Mouse (Mus musculus) MEL (cell line): ENCODE results near the gene Plxnc1. TPM values are rescaled to one million over a fixed set of nuclear protein-coding genes. Genes with fewer than 3 reads are reported as not detected.

Experiments used
- DNase-seq: peaks from one replicate; pipeline ENCODE4 v3.0.0; 2011; ENCODE audit warnings: low read depth, low spot score
- H3K27ac ChIP-seq: 2 replicates; pipeline ENCODE4 v1.5.1; 2012; ENCODE audit warnings: low read depth, mild to moderate bottlenecking, control low read depth, low read length, moderate library complexity; ENCODE audit not compliant: control insufficient read depth
- H3K27me3 ChIP-seq, 2 experiments: fragments of 150-350 bp in 1 of 2; sonication (generic) in 1 of 2; 2 replicates each; pipeline ENCODE4 v1.6.1; 2012; ENCODE audit warnings: low read length in 2 of 2, mild to moderate bottlenecking in 2 of 2, improper control_type of control experiment in 1 of 2, moderate library complexity in 1 of 2; ENCODE audit not compliant: insufficient read depth in 2 of 2, control insufficient read depth in 1 of 2
- H3K36me3 ChIP-seq, 2 experiments: 2 replicates each; pipeline ENCODE4 v1.6.1; 2012 to 2014; ENCODE audit warnings: low read length in 2 of 2, improper control_type of control experiment in 1 of 2, inconsistent platforms in 1 of 2, mild to moderate bottlenecking in 1 of 2; ENCODE audit not compliant: insufficient read depth in 2 of 2, control insufficient read depth in 1 of 2
- H3K4me1 ChIP-seq, 2 experiments: fragments of 150-350 bp in 1 of 2; sonication (generic) in 1 of 2; 2 replicates each; pipeline ENCODE4 v1.6.1; 2012; ENCODE audit warnings: low read length in 2 of 2, improper control_type of control experiment in 1 of 2, mild to moderate bottlenecking in 1 of 2; ENCODE audit not compliant: insufficient read depth in 2 of 2, control insufficient read depth in 1 of 2
- H3K4me3 ChIP-seq, 2 experiments: fragments of 150-350 bp in 1 of 2; sonication (generic) in 1 of 2; 2 replicates each; pipeline ENCODE4 v1.5.1; 2012; ENCODE audit warnings: low read depth in 2 of 2, low read length in 2 of 2, mild to moderate bottlenecking in 2 of 2, moderate library complexity in 2 of 2, control low read depth in 1 of 2, improper control_type of control experiment in 1 of 2; ENCODE audit not compliant: control insufficient read depth in 1 of 2, insufficient read depth in 1 of 2
- H3K79me2 ChIP-seq: 2 replicates; pipeline ENCODE4 v1.6.1; 2012; ENCODE audit warnings: mild to moderate bottlenecking, low read length, moderate library complexity; ENCODE audit not compliant: control insufficient read depth, poor library complexity, insufficient read depth
- H3K9ac ChIP-seq: 2 replicates; pipeline ENCODE4 v1.6.1; 2012; ENCODE audit warnings: low read depth, mild to moderate bottlenecking, control low read depth, low read length, moderate library complexity; ENCODE audit not compliant: control insufficient read depth, poor library complexity, severe bottlenecking
- H3K9me3 ChIP-seq: fragments of 150-350 bp; sonication (generic); replicated peaks from 2 replicates; pipeline ENCODE4 v1.6.1; 2012; ENCODE audit warnings: mild to moderate bottlenecking, low read length, improper control_type of control experiment, moderate library complexity; ENCODE audit not compliant: insufficient read depth
- BHLHE40 ChIP-seq: IDR thresholded peaks from 2 replicates; pipeline ENCODE4 v1.6.1; 2012; ENCODE audit warnings: low read depth, mild to moderate bottlenecking, inconsistent platforms, low read length, improper control_type of control experiment, borderline replicate concordance
- CHD1 ChIP-seq: IDR thresholded peaks from 2 replicates; pipeline ENCODE4 v1.6.1; 2012; ENCODE audit warnings: low read depth, mild to moderate bottlenecking, inconsistent platforms, low read length, improper control_type of control experiment
- CTCF ChIP-seq, 3 experiments: IDR thresholded peaks in 2 of 3; conservative IDR thresholded peaks in 1 of 3; 2 replicates each; pipeline ENCODE4 v1.5.1; 2011 to 2012; ENCODE audit warnings: low read length in 3 of 3, low read depth in 2 of 3, mild to moderate bottlenecking in 2 of 3, improper control_type of control experiment in 1 of 3, inconsistent platforms in 1 of 3, mixed read lengths in 1 of 3, moderate library complexity in 1 of 3; ENCODE audit not compliant: control insufficient read depth in 1 of 3, insufficient read depth in 1 of 3, poor library complexity in 1 of 3, severe bottlenecking in 1 of 3
- EP300 ChIP-seq, 2 experiments: IDR thresholded peaks; 2 replicates each; pipeline ENCODE4 v1.6.1; 2011; ENCODE audit warnings: improper control_type of control experiment in 2 of 2, low read length in 2 of 2, low read depth in 1 of 2, mild to moderate bottlenecking in 1 of 2
- ETS1 ChIP-seq: IDR thresholded peaks from 2 replicates; pipeline ENCODE4 v1.6.1; 2012; ENCODE audit warnings: low read depth, mild to moderate bottlenecking, inconsistent platforms, low read length, improper control_type of control experiment, moderate library complexity
- GATA1 ChIP-seq: IDR thresholded peaks from 2 replicates; pipeline ENCODE4 v1.6.1; 2011; ENCODE audit warnings: low read depth, low read length, improper control_type of control experiment
- HCFC1 ChIP-seq: IDR thresholded peaks from 2 replicates; pipeline ENCODE4 v1.6.1; 2012; ENCODE audit warnings: low read depth, mild to moderate bottlenecking, inconsistent platforms, low read length, improper control_type of control experiment, moderate library complexity
- MAFK ChIP-seq: IDR thresholded peaks from 2 replicates; pipeline ENCODE4 v1.6.1; 2011; ENCODE audit warnings: low read depth, mild to moderate bottlenecking, low read length, improper control_type of control experiment, borderline replicate concordance
- MAZ ChIP-seq: IDR thresholded peaks from 2 replicates; pipeline ENCODE4 v1.6.1; 2012; ENCODE audit warnings: low read depth, mild to moderate bottlenecking, inconsistent platforms, low read length, improper control_type of control experiment
- MXI1 ChIP-seq: IDR thresholded peaks from 2 replicates; pipeline ENCODE4 v1.6.1; 2011; ENCODE audit warnings: mild to moderate bottlenecking, low read depth, low read length, improper control_type of control experiment
- NELFE ChIP-seq: IDR thresholded peaks from 2 replicates; pipeline ENCODE4 v1.6.1; 2011; ENCODE audit warnings: low read depth, low read length, improper control_type of control experiment
- NRF1 ChIP-seq: IDR thresholded peaks from 2 replicates; pipeline ENCODE4 v1.6.1; 2014; ENCODE audit warnings: low read depth, mild to moderate bottlenecking, inconsistent platforms, low read length, improper control_type of control experiment, moderate library complexity; ENCODE audit not compliant: poor library complexity, insufficient read depth, severe bottlenecking
- POLR2A ChIP-seq, 2 experiments: IDR thresholded peaks; 2 replicates each; pipeline ENCODE4 v1.6.1; 2011 to 2012; ENCODE audit warnings: low read length in 2 of 2, mild to moderate bottlenecking in 2 of 2, control low read depth in 1 of 2, improper control_type of control experiment in 1 of 2, low read depth in 1 of 2, moderate library complexity in 1 of 2; ENCODE audit not compliant: control insufficient read depth in 1 of 2, insufficient read depth in 1 of 2, poor library complexity in 1 of 2
- POLR2AphosphoS5 ChIP-seq: IDR thresholded peaks from 2 replicates; pipeline ENCODE4 v1.6.1; 2012; ENCODE audit warnings: low read depth, borderline replicate concordance, mild to moderate bottlenecking, inconsistent platforms, low read length, moderate library complexity, mixed read lengths
- RCOR1 ChIP-seq: IDR thresholded peaks from 2 replicates; pipeline ENCODE4 v1.6.1; 2012; ENCODE audit warnings: low read depth, mild to moderate bottlenecking, inconsistent platforms, low read length, improper control_type of control experiment
- SIN3A ChIP-seq: IDR thresholded peaks from 2 replicates; pipeline ENCODE4 v1.6.1; 2012; ENCODE audit warnings: low read length, improper control_type of control experiment, inconsistent platforms
- TAL1 ChIP-seq: IDR thresholded peaks from 2 replicates; pipeline ENCODE4 v1.6.1; 2012; ENCODE audit warnings: mild to moderate bottlenecking, inconsistent platforms, low read length, moderate library complexity, mixed read lengths
- TBP ChIP-seq: IDR thresholded peaks from 2 replicates; pipeline ENCODE4 v1.8.0; 2011; ENCODE audit warnings: low read depth, low read length, improper control_type of control experiment
- TCF12 ChIP-seq: IDR thresholded peaks from 2 replicates; pipeline ENCODE4 v1.6.1; 2014; ENCODE audit warnings: low read depth, mild to moderate bottlenecking, inconsistent platforms, low read length, improper control_type of control experiment, moderate library complexity
- USF2 ChIP-seq, 2 experiments: IDR thresholded peaks; 2 replicates each; pipeline ENCODE4 v1.6.1; 2011 to 2012; ENCODE audit warnings: improper control_type of control experiment in 2 of 2, low read length in 2 of 2, borderline replicate concordance in 1 of 2, inconsistent platforms in 1 of 2, low read depth in 1 of 2, mild to moderate bottlenecking in 1 of 2; ENCODE audit not compliant: insufficient read depth in 1 of 2
- ZC3H11A ChIP-seq: IDR thresholded peaks from 2 replicates; pipeline ENCODE4 v1.6.1; 2012; ENCODE audit warnings: low read depth, mild to moderate bottlenecking, inconsistent platforms, low read length, improper control_type of control experiment
- ZKSCAN1 ChIP-seq: IDR thresholded peaks from 2 replicates; pipeline ENCODE4 v1.6.1; 2012; ENCODE audit warnings: low read depth, mild to moderate bottlenecking, inconsistent platforms, low read length, improper control_type of control experiment, moderate library complexity
- ZMIZ1 ChIP-seq: IDR thresholded peaks from 2 replicates; pipeline ENCODE4 v1.6.1; 2012; ENCODE audit warnings: low read depth, mild to moderate bottlenecking, inconsistent platforms, low read length, improper control_type of control experiment, moderate library complexity
- polyA plus RNA-seq, 2 experiments: library from polyadenylated mRNA; stranded (reverse) in 1 of 2; unstranded in 1 of 2; fragments of >175 nt in 1 of 2; fragments of >200 nt in 1 of 2; gene quantifications; 2 replicates each; pipeline versions ENCODE4 v1.2.1 to v1.2.4; 2012; ENCODE audit warnings: low replicate concordance in 2 of 2, low read depth in 1 of 2; ENCODE audit not compliant: insufficient read length in 2 of 2, insufficient read depth in 1 of 2, missing spikeins in 1 of 2
- total RNA-seq: library from RNA; depleted of rRNA; stranded (reverse); fragments of 300-350 nt; gene quantifications from 2 replicates; pipeline ENCODE4 v1.2.3, GENCODE M21; 2012

Gene Plxnc1
- total and polyA plus RNA-seq, 3 experiments = 15.1 to 30.1 TPM; not detected in 1

- H3K9ac ChIP-seq = peak overlapping the region; percentile 84
- no peaks in the 10 kb centered on the region for H3K27me3 ChIP-seq
Observed at GRCm38 (mm10) chr10:94943401-94943845, 1.2 kb downstream of the Plxnc1 start.

GRCm38 (mm10) chr10:94942449-94943041, 2.1 kb downstream of the Plxnc1 start:
- Histone ChIP-seq H3K9me3 (no peaks in the 10 kb centered on the region), H3K4me1 (peaks cover 20 to 42% of the 10 kb centered on the region in 2 experiments), H3K27ac (peak overlapping the region; percentile 64), H3K79me2 (peaks cover 57% of the 10 kb centered on the region), H3K9ac (peak overlapping the region; percentile 84), H3K4me3 (peak overlapping the region; percentile 81 to 85), H3K36me3 (peaks cover 3 to 44% of the 10 kb centered on the region in 2 experiments; a peak in 2 of 4 replicates), H3K27me3 (no peaks in the 10 kb centered on the region)
- DNase-seq = peak; percentile 83
- TF ChIP-seq TBP (0 out of 2 replicates have a peak, but pooled peaks have one; percentile 40), NELFE (0 out of 2 replicates have a peak, but pooled peaks have one; percentile 6), POLR2AphosphoS5 (no peak), EP300 (IDR thresholded peaks at IDR 0.05; ENCODE audit: low read depth in 1 of 2, low read length in 2 of 2) (peak in 1 of 2 experiments; percentile 13; a peak in 2 of 4 replicates), SIN3A (peak; percentile 80), ZKSCAN1 (0 out of 2 replicates have a peak, but pooled peaks have one; percentile 27), RCOR1 (peak; percentile 5; the same call in 1 of the 2 replicates), USF2 (IDR thresholded peaks at IDR 0.05; ENCODE audit: borderline replicate concordance in 1 of 2, insufficient read depth in 1 of 2, low read depth in 1 of 2, low read length in 2 of 2) (no peak), CHD1 (peak; percentile 30; the same call in 1 of the 2 replicates), ETS1 (peak; percentile 52; the same call in 1 of the 2 replicates), ZC3H11A (0 out of 2 replicates have a peak, but pooled peaks have one; percentile 9), CTCF (IDR thresholded peaks at IDR 0.05 in 2 of 3, conservative IDR thresholded peaks at IDR 0.05 in 1 of 3; ENCODE audit: control insufficient read depth in 1 of 3, insufficient read depth in 1 of 3, low read depth in 2 of 3, low read length in 3 of 3, poor library complexity in 1 of 3, severe bottlenecking in 1 of 3) (no peak), GATA1 (peak; percentile 48), HCFC1 (0 out of 2 replicates have a peak, but pooled peaks have one; percentile 9), MAFK (no peak), TCF12 (0 out of 2 replicates have a peak, but pooled peaks have one; percentile 21), BHLHE40 (no peak)

More at GRCm38 (mm10) chr10:94943401-94943845, 1.2 kb downstream of the Plxnc1 start:
- Histone ChIP-seq H3K4me3 (peak overlapping the region; percentile 81 to 85), H3K4me1 (peaks cover 15 to 46% of the 10 kb centered on the region in 2 experiments), H3K9me3 (no peaks in the 10 kb centered on the region), H3K27ac (peak overlapping the region; percentile 48; the same call in 1 of the 2 replicates), H3K36me3 (peaks cover 0 to 43% of the 10 kb centered on the region in 2 experiments; a peak in 2 of 4 replicates), H3K79me2 (peaks cover 50% of the 10 kb centered on the region)
- no peak for TF ChIP-seq POLR2AphosphoS5
- no peak for TF ChIP-seq MAFK
- TF ChIP-seq BHLHE40 = no peak
- TF ChIP-seq NELFE = no peak
- TF ChIP-seq MAZ = 0 out of 2 replicates have a peak, but pooled peaks have one; percentile 39
- no peak for TF ChIP-seq NRF1
- TF ChIP-seq HCFC1 = 0 out of 2 replicates have a peak, but pooled peaks have one; percentile 11
- peak; percentile 89; the same call in 1 of the 2 replicates for TF ChIP-seq CHD1
- TF ChIP-seq POLR2A (IDR thresholded peaks at IDR 0.05; ENCODE audit: control insufficient read depth in 1 of 2, insufficient read depth in 1 of 2, low read depth in 1 of 2, low read length in 2 of 2, poor library complexity in 1 of 2) = 0 out of 4 replicates have a peak, but pooled peaks of 1 of the 2 experiments have one; percentile 25
- TF ChIP-seq USF2 (IDR thresholded peaks at IDR 0.05; ENCODE audit: borderline replicate concordance in 1 of 2, insufficient read depth in 1 of 2, low read depth in 1 of 2, low read length in 2 of 2) = no peak
- TF ChIP-seq TCF12 = no peak
- peak; percentile 65; the same call in 1 of the 2 replicates for TF ChIP-seq SIN3A
- TF ChIP-seq ZMIZ1 = no peak
- TF ChIP-seq MXI1 = peak; percentile 72
- TF ChIP-seq TAL1 = no peak
- DNase-seq = peak; percentile 73
